Comparison of ENCODE assay signal across 10 mouse cellular contexts in the genomic region with DNA sequence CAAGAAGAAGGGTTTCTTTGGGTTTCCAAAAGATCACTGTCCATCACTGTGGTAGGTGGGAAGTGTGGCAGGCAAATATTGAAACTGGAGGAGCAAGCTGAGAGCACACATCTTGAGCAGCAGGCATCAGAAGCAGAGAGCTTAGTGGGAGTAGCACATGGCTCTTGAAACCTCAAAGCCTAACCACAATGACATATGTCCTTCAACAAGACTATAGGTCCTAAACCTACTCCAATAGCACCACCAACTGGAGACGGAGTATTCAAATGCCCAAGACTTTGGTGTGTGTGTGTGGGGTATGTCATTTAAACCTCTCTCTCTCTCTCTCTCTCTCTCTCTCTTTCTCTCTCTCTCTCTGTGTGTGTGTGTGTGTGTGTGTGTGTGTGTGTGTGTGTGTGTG.
DNase-seq lines count a peak whose midpoint lies in the region; ATAC-seq and TF ChIP-seq lines count a peak whose summit lies in the region.
"Had no signal": no experiment of that assay in that cellular context is flagged by ENCODE, and none has a peak within 500 bp of the region (broad histone marks: within the 10 kb centered on the region; RNA-seq: fewer than 3 reads in every experiment).

No protein-coding gene starts in this region.

- TF ChIP-seq CTCF in hindbrain, postnatal 0 days (IDR thresholded peaks at IDR 0.05; ENCODE audit: low read depth): peak; percentile 42
- peak; percentile 22 to 94; a peak in 2 of 4 replicates for TF ChIP-seq CTCF in CH12.LX (conservative IDR thresholded peaks at IDR 0.05 in 1 of 2, IDR thresholded peaks at IDR 0.05 in 1 of 2; ENCODE audit: low read depth in 2 of 2, low read length in 2 of 2)

- no peak overlapping the region for H3K4me3 ChIP-seq in hindbrain, postnatal 0 days (ENCODE audit: low read length)
- H3K4me3 ChIP-seq in hindbrain, embryonic 10.5 days: no peak overlapping the region
- no peak overlapping the region for H3K4me3 ChIP-seq in CH12.LX (replicated peaks in 1 of 3; ENCODE audit: low read depth in 2 of 3, low read length in 2 of 3, poor library complexity in 1 of 3)
- H3K4me3 ChIP-seq: forebrain, embryonic 15.5 days; liver, embryonic 13.5 days had no signal

- H3K4me1 ChIP-seq in hindbrain, postnatal 0 days (ENCODE audit: insufficient read depth, low read length): no peaks in the 10 kb centered on the region
- H3K4me1 ChIP-seq in hindbrain, embryonic 10.5 days (replicated peaks): peaks cover 5% of the 10 kb centered on the region; the same call in 1 of the 2 replicates
- peaks cover 5 to 14% of the 10 kb centered on the region in 2 experiments for H3K4me1 ChIP-seq in CH12.LX (ENCODE audit: control insufficient read depth in 1 of 2, insufficient read depth in 2 of 2)
- H3K4me1 ChIP-seq: liver, embryonic 13.5 days had no signal

- peak; percentile 77 for TF ChIP-seq EP300 in CH12.LX (IDR thresholded peaks at IDR 0.05; ENCODE audit: low read length)

- dilution Hi-C loops in CH12.LX (cut with MboI; ENCODE audit: extremely low pct_ligation_motif_present, extremely low pct_unique_long_range_greater_than_20kb, low sequenced_read_pairs): no loop called here

- peak; percentile 89 for TF ChIP-seq RAD21 in CH12.LX (IDR thresholded peaks at IDR 0.05; ENCODE audit: low read depth, low read length)

- in situ Hi-C loops in CH12.LX (cut with MboI; ENCODE audit: low pct_ligation_motif_present, low pct_unique_long_range_greater_than_20kb, low sequenced_read_pairs): loop anchor here (25.0 kb wide), 1 partner anchor 1137 kb away; the partner anchor contains the start of gene Zc3h12d

- no peak overlapping the region for H3K9ac ChIP-seq in hindbrain, postnatal 0 days (replicated peaks; ENCODE audit: low read length)
- no peak overlapping the region for H3K9ac ChIP-seq in CH12.LX (ENCODE audit: insufficient read depth, low read depth)
- H3K9ac ChIP-seq: forebrain, embryonic 15.5 days; liver, embryonic 13.5 days had no signal

- H3K36me3 ChIP-seq in hindbrain, postnatal 0 days (ENCODE audit: insufficient read depth, low read length): no peaks in the 10 kb centered on the region
- H3K36me3 ChIP-seq in hindbrain, embryonic 10.5 days: no peaks in the 10 kb centered on the region
- no peaks in the 10 kb centered on the region for H3K36me3 ChIP-seq in CH12.LX (replicated peaks in 1 of 2; ENCODE audit: control insufficient read depth in 1 of 2, insufficient read depth in 1 of 2, low read length in 1 of 2)
- H3K36me3 ChIP-seq: forebrain, embryonic 15.5 days; liver, embryonic 13.5 days had no signal

- no peak for ATAC-seq in hindbrain, postnatal 0 days
- ATAC-seq in megakaryocyte, adult 5-6 weeks (ENCODE audit: poor library complexity, severe bottlenecking): peak; percentile 87
- ATAC-seq: forebrain, embryonic 15.5 days had no signal

- peak; percentile 55 for DNase-seq in hindbrain, postnatal 0 days (ENCODE audit: low spot score)
- DNase-seq in hindbrain, embryonic 10.5 days (ENCODE audit: low spot score): no peak
- DNase-seq in CH12.LX (ENCODE audit: extremely low read depth): peak; percentile 88
- DNase-seq in embryo, embryonic 11 days: peak; percentile 49
- DNase-seq in layer of hippocampus, adult 9-11 months: no peak
- DNase-seq in right cerebral cortex, postnatal 10 days (ENCODE audit: low spot score in 2 of 2): no peak
- no peak for DNase-seq in left cerebral cortex, postnatal 25 days (ENCODE audit: low spot score in 2 of 2)
- DNase-seq: liver, embryonic 13.5 days had no signal

- no peaks in the 10 kb centered on the region for H3K79me2 ChIP-seq in CH12.LX (replicated peaks; ENCODE audit: control insufficient read depth, extremely low read depth, insufficient read depth, poor library complexity, severe bottlenecking)

- WGBS in hindbrain, postnatal 0 days: 73% methylated on average over 1 of the region's 1 CpGs
- 62% methylated on average over 1 of the region's 1 CpGs for WGBS in hindbrain, embryonic 10.5 days

- no peaks in the 10 kb centered on the region for H3K27me3 ChIP-seq in hindbrain, postnatal 0 days (ENCODE audit: insufficient read depth, low read length)
- no peaks in the 10 kb centered on the region for H3K27me3 ChIP-seq in hindbrain, embryonic 10.5 days (ENCODE audit: insufficient read depth, poor library complexity, severe bottlenecking)
- no peaks in the 10 kb centered on the region for H3K27me3 ChIP-seq in CH12.LX (replicated peaks)
- H3K27me3 ChIP-seq: forebrain, embryonic 15.5 days; liver, embryonic 13.5 days had no signal

- no peak for TF ChIP-seq POLR2A in CH12.LX (IDR thresholded peaks at IDR 0.05; ENCODE audit: low read depth, low read length)

- intact Hi-C loops in left cerebral cortex, postnatal 25 days (cut with DNase I): no loop called here

- no peak overlapping the region for H3K27ac ChIP-seq in hindbrain, postnatal 0 days
- no peak overlapping the region for H3K27ac ChIP-seq in hindbrain, embryonic 10.5 days
- no peak overlapping the region for H3K27ac ChIP-seq in CH12.LX (ENCODE audit: insufficient read depth, low read depth)
- H3K27ac ChIP-seq: forebrain, embryonic 15.5 days; liver, embryonic 13.5 days had no signal

- no peaks in the 10 kb centered on the region for H3K9me3 ChIP-seq in hindbrain, postnatal 0 days (ENCODE audit: low read length)
- H3K9me3 ChIP-seq in hindbrain, embryonic 10.5 days: no peaks in the 10 kb centered on the region
- no peaks in the 10 kb centered on the region for H3K9me3 ChIP-seq in CH12.LX (replicated peaks; ENCODE audit: low read length)
- H3K9me3 ChIP-seq: forebrain, embryonic 15.5 days; liver, embryonic 13.5 days had no signal

- no peak overlapping the region for H3K4me2 ChIP-seq in hindbrain, postnatal 0 days (ENCODE audit: low read depth, low read length)
- H3K4me2 ChIP-seq in CH12.LX (ENCODE audit: insufficient read depth, low read depth, poor library complexity, severe bottlenecking): no peak overlapping the region
- H3K4me2 ChIP-seq: forebrain, embryonic 15.5 days; liver, embryonic 13.5 days had no signal

TF ChIP-seq in CH12.LX, 34 proteins besides CTCF, POLR2A, EP300 and RAD21:
- peak; percentile 64 for TF ChIP-seq TCF12 (IDR thresholded peaks at IDR 0.05; ENCODE audit: low read depth, low read length)
- TF ChIP-seq JUN (IDR thresholded peaks at IDR 0.05; ENCODE audit: insufficient read depth, low read depth, low read length): peak; percentile 52; the same call in 1 of the 2 replicates
- TF ChIP-seq IRF4 (IDR thresholded peaks at IDR 0.05; ENCODE audit: low read depth, low read length): peak; percentile 73
- TF ChIP-seq ZNF384 (IDR thresholded peaks at IDR 0.05; ENCODE audit: low read depth, low read length): no peak
- no peak for TF ChIP-seq GABPA (IDR thresholded peaks at IDR 0.05; ENCODE audit: insufficient replicate concordance, low read depth, low read length)
- no peak for TF ChIP-seq CHD2 (IDR thresholded peaks at IDR 0.05; ENCODE audit: low read length)
- no peak for TF ChIP-seq UBTF (IDR thresholded peaks at IDR 0.05; ENCODE audit: low read depth, low read length)
- TF ChIP-seq MEF2A (IDR thresholded peaks at IDR 0.05; ENCODE audit: borderline replicate concordance, low read depth, low read length): peak; percentile 41; the same call in 1 of the 2 replicates
- no peak for TF ChIP-seq E2F4 (IDR thresholded peaks at IDR 0.05; ENCODE audit: insufficient replicate concordance, low read depth, low read length)
- no peak for TF ChIP-seq ZMIZ1 (IDR thresholded peaks at IDR 0.05; ENCODE audit: low read depth, low read length)
- TF ChIP-seq MAFK (IDR thresholded peaks at IDR 0.05; ENCODE audit: insufficient replicate concordance, low read length): no peak
- no peak for TF ChIP-seq POLR2AphosphoS2 (IDR thresholded peaks at IDR 0.05; ENCODE audit: low read depth, low read length)
- no peak for TF ChIP-seq TBP (conservative IDR thresholded peaks at IDR 0.05; ENCODE audit: low read depth, low read length)
- no peak for TF ChIP-seq NRF1 (IDR thresholded peaks at IDR 0.05; ENCODE audit: low read depth, low read length)
- TF ChIP-seq ZC3H11A (IDR thresholded peaks at IDR 0.05; ENCODE audit: low read depth, low read length): peak; percentile 88
- TF ChIP-seq NELFE (IDR thresholded peaks at IDR 0.05; ENCODE audit: low read depth, low read length): no peak
- peak; percentile 97 for TF ChIP-seq MAX (IDR thresholded peaks at IDR 0.05; ENCODE audit: low read length)
- TF ChIP-seq RCOR1 (conservative IDR thresholded peaks at IDR 0.05; ENCODE audit: low read depth, low read length): no peak
- peak; percentile 46; the same call in 1 of the 2 replicates for TF ChIP-seq BHLHE40 (IDR thresholded peaks at IDR 0.05; ENCODE audit: low read depth, low read length)
- TF ChIP-seq MXI1 (IDR thresholded peaks at IDR 0.05; ENCODE audit: low read depth, low read length): peak; percentile 56; the same call in 1 of the 2 replicates
- TF ChIP-seq USF2 (conservative IDR thresholded peaks at IDR 0.05; ENCODE audit: low read depth, low read length): no peak
- no peak for TF ChIP-seq ZKSCAN1 (IDR thresholded peaks at IDR 0.05; ENCODE audit: borderline replicate concordance, low read depth, low read length)
- peak; percentile 72 for TF ChIP-seq SIN3A (IDR thresholded peaks at IDR 0.05; ENCODE audit: low read length)
- no peak for TF ChIP-seq USF1 (IDR thresholded peaks at IDR 0.05; ENCODE audit: low read depth, low read length)
- TF ChIP-seq PAX5 (IDR thresholded peaks at IDR 0.05; ENCODE audit: low read length): no peak
- no peak for TF ChIP-seq MAZ (IDR thresholded peaks at IDR 0.05; ENCODE audit: low read depth, low read length)
- peak; percentile 99 for TF ChIP-seq MYC (IDR thresholded peaks at IDR 0.05; ENCODE audit: low read depth, low read length)
- TF ChIP-seq HCFC1 (IDR thresholded peaks at IDR 0.05; ENCODE audit: low read depth, low read length): no peak
- TF ChIP-seq JUND (conservative IDR thresholded peaks at IDR 0.05; ENCODE audit: low read depth, low read length): peak; percentile 70
- TF ChIP-seq ELF1 (IDR thresholded peaks at IDR 0.05; ENCODE audit: low read depth, low read length): no peak
- TF ChIP-seq SMC3 (IDR thresholded peaks at IDR 0.05; ENCODE audit: low read depth, low read length): peak; percentile 94
- TF ChIP-seq ETS1 (conservative IDR thresholded peaks at IDR 0.05; ENCODE audit: low read depth, low read length): 0 out of 2 replicates have a peak, but pooled peaks have one; percentile 15
- TF ChIP-seq CHD1 (IDR thresholded peaks at IDR 0.05; ENCODE audit: low read depth, low read length): no peak
- TF ChIP-seq KAT2A (IDR thresholded peaks at IDR 0.05; ENCODE audit: insufficient replicate concordance, low read length): no peak

Comparison
In these comparisons a context has a peak if more than half of its experiments do, and no peak if none do; other contexts are left out.
1. DNase-seq: peak in hindbrain, postnatal 0 days (single experiment), CH12.LX (single experiment) and embryo, embryonic 11 days (single experiment); none in hindbrain, embryonic 10.5 days (single experiment), layer of hippocampus, adult 9-11 months (single experiment), right cerebral cortex, postnatal 10 days (0 of 2) and left cerebral cortex, postnatal 25 days (0 of 2).